Mouse (Mus musculus): ENCODE data around the gene Tex13c2.

Tex13c2 gene

GRCm38 (mm10) chrX:42489446-42489845 lies at the start of gene Tex13c2:
Tex13c2 (plus strand) TSS chrX:42489691.
- no peak for DNase-seq (ENCODE audit: low read depth)

GRCm38 (mm10) chrX:42450305-42450704 lies 39.2 kb upstream of the Tex13c2 start:
- peak; percentile 36 for DNase-seq (ENCODE audit: low read depth)

- peak; percentile 8 for DNase-seq (ENCODE audit: low read depth)
These were observed 36.5 kb upstream of the Tex13c2 start for GRCm38 (mm10) chrX:42453001-42453400.

- no peak for DNase-seq (ENCODE audit: low read depth)
These were observed 35.0 kb upstream of the Tex13c2 start for GRCm38 (mm10) chrX:42454533-42454932.

- no peak for DNase-seq (ENCODE audit: low read depth)
These were observed 845 bp downstream of the Tex13c2 start for GRCm38 (mm10) chrX:42490336-42490735.

- DNase-seq (ENCODE audit: low read depth): no peak
These were observed 11.0 kb downstream of the Tex13c2 start for GRCm38 (mm10) chrX:42500538-42500937.

- DNase-seq (ENCODE audit: low read depth): no peak
These were observed 13.0 kb downstream of the Tex13c2 start, which contains the start of gene Sh2d1a for GRCm38 (mm10) chrX:42502291-42503043. Sh2d1a (plus strand) TSS chrX:42502453.

GRCm38 (mm10) chrX:42511105-42511504 lies 21.6 kb downstream of the Tex13c2 start:
- DNase-seq (ENCODE audit: low read depth): no peak

- DNase-seq (ENCODE audit: low read depth): peak; percentile 41
These were observed 23.1 kb downstream of the Tex13c2 start for GRCm38 (mm10) chrX:42512567-42512966.

GRCm38 (mm10) chrX:42522868-42523267 lies 33.4 kb downstream of the Tex13c2 start:
- DNase-seq (ENCODE audit: low read depth): no peak

GRCm38 (mm10) chrX:42530703-42531102 lies 41.2 kb downstream of the Tex13c2 start:
- no peak for DNase-seq (ENCODE audit: low read depth)

- no peak for DNase-seq (ENCODE audit: low read depth)
These were observed 50.7 kb downstream of the Tex13c2 start for GRCm38 (mm10) chrX:42540030-42540755.

GRCm38 (mm10) chrX:42540756-42541053 lies 51.2 kb downstream of the Tex13c2 start:
- DNase-seq (ENCODE audit: low read depth): peak; percentile 73
